Mouse (Mus musculus) C2C12 (cell line): ENCODE measurements around the gene Large1. TPM values are rescaled to one million over a fixed set of nuclear protein-coding genes. Genes with fewer than 3 reads are reported as not detected.
A peak's percentile ranks its signal among the peaks of the same experiment; 100 is the strongest.

Experiments
- H3K27me3 ChIP-seq: one replicate; pipeline ENCODE4 v1.6.1; 2011; ENCODE audit not compliant: control insufficient read depth, insufficient read depth, insufficient read length
- H3K36me3 ChIP-seq: one replicate; pipeline ENCODE4 v1.6.1; 2011; ENCODE audit not compliant: control insufficient read depth, insufficient read depth
- H3K4me3 ChIP-seq: one replicate; pipeline ENCODE4 v1.5.1; 2011; ENCODE audit warnings: mild to moderate bottlenecking, control low read depth; ENCODE audit not compliant: poor library complexity, insufficient read depth, severe bottlenecking
- H3K79me2 ChIP-seq: one replicate; pipeline ENCODE4 v1.6.1; 2011; ENCODE audit not compliant: control insufficient read depth, insufficient read depth
- H3K79me3 ChIP-seq: one replicate; pipeline ENCODE4 v1.6.1; 2011; ENCODE audit warnings: low read depth, control low read depth
- H3ac ChIP-seq: one replicate; pipeline ENCODE3; 2011; ENCODE audit warnings: low read depth; ENCODE audit not compliant: control insufficient read depth, insufficient read length
- CEBPB ChIP-seq: IDR thresholded peaks from one replicate; pipeline ENCODE4 v1.6.1; 2011; ENCODE audit warnings: low read depth, mild to moderate bottlenecking, control low read depth, moderate library complexity
- CTCF ChIP-seq: IDR thresholded peaks from one replicate; pipeline ENCODE4 v1.5.1; 2011; ENCODE audit not compliant: control insufficient read depth, insufficient read depth, insufficient read length
- FOSL1 ChIP-seq: IDR thresholded peaks from one replicate; pipeline ENCODE4 v1.8.0; 2011; ENCODE audit warnings: mild to moderate bottlenecking, low read length; ENCODE audit not compliant: poor library complexity, insufficient read depth, severe bottlenecking
- MAX ChIP-seq: IDR thresholded peaks from one replicate; pipeline ENCODE4 v1.6.1; 2011; ENCODE audit warnings: mild to moderate bottlenecking, control low read depth
- MYOD1 ChIP-seq: IDR thresholded peaks from one replicate; pipeline ENCODE4 v1.6.1; 2011; ENCODE audit warnings: low read depth; ENCODE audit not compliant: control insufficient read depth, insufficient read length
- MYOG ChIP-seq: IDR thresholded peaks from one replicate; pipeline ENCODE4 v1.6.1; 2011; ENCODE audit not compliant: control insufficient read depth, insufficient read length; ENCODE audit errors: extremely low read depth
- USF1 ChIP-seq: IDR thresholded peaks from one replicate; pipeline ENCODE4 v1.6.1; 2011; ENCODE audit warnings: low read depth, mild to moderate bottlenecking, control low read depth, moderate library complexity
- polyA plus RNA-seq: library from polyadenylated mRNA; unstranded; fragments of >200 nt; fragmentation: generic; extraction: Trizol; gene quantifications from one replicate; pipeline ENCODE4 v1.2.1, GENCODE M21; 2012; ENCODE audit warnings: missing spikeins

Large1 gene
- polyA plus RNA-seq, 1 experiment, result 9.5 TPM

DNA sequence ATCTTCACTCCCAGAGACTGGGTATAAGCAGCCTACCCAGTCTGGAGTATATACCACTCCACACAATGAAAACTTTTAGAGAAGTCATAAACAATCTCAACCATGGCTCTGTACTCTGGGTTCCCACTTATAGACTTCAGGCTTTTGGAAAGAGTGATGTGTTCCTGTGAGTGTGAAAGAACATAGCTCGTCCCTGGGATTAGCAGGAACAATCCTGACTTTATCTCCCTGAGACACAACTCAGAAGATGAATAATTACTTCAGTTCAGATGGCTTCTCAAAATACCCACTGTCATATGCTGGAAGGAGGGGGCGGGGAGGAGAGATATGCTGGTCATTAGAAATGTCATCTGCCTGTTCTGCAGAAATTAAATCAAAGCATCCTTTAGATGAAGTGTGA lies 192.4 kb downstream of the Large1 start:
- Histone ChIP-seq H3K79me2 (no peaks in the 10 kb centered on the region), H3K27me3 (no peaks in the 10 kb centered on the region), H3K4me3 (no peak overlapping the region), H3ac (no peak overlapping the region), H3K36me3 (no peaks in the 10 kb centered on the region), H3K79me3 (no peaks in the 10 kb centered on the region)
- TF ChIP-seq USF1 (no peak), CEBPB (no peak), MAX (no peak), CTCF (no peak), MYOG (no peak), FOSL1 (no peak), MYOD1 (no peak)

DNA sequence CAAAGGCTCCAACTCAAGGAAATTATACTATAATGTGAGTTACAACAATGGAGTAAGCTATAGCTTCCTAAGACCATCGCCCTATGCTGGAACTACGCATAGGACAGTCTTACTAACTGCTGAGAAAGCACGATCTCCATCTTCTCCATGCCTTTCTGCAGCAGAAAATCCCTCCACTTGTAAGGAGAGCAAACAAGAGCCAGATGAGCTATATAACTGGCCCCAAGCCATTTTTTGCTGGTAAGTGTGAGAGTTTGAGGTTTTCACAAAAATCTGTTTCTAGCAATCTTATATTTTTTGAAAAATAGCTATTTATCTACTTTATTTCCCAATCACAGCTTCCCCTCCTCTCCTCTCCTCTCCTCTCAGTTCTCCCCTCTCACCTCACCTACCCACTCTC lies 206.1 kb downstream of the Large1 start:
- no peak overlapping the region for H3ac ChIP-seq
- H3K27me3 ChIP-seq, result no peaks in the 10 kb centered on the region
- H3K36me3 ChIP-seq, result no peaks in the 10 kb centered on the region
- no peak for TF ChIP-seq CTCF
- H3K79me3 ChIP-seq, result no peaks in the 10 kb centered on the region
- H3K4me3 ChIP-seq, result no peak overlapping the region
- H3K79me2 ChIP-seq, result no peaks in the 10 kb centered on the region

DNA sequence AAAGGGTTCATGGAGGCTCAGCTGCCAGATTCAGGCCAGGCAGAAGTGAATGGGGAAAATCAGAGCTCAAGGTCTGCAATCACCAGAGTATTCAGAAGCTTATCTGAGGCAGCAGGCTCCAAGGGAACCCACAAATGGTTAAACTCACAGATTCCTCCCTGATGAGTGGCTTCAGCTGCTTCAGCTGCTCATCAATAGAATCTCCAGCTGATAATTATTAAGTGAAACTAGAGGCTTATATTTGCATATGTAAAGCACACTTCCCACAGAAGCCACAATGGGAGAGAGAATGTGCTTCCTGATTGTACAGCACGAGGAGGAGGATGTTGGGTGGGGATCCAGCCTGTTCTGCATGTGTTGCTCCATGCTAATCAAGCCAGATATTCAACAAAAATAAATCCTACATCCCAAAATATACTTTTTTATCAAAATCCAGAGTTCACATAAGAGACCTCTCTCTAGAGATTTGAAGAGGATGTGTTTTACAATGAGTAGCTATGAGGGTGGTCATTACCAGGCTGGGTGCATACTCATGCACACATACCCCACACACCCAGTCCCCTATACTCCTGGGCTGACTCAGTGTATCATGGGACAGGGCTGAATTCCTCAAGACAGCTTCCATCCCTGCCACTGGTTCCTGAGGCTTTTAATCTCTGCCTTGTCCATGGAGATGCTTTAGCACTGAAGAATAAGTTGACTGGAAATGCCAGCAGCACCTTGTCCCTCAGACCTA lies 210.5 kb downstream of the Large1 start:
- H3K79me2 ChIP-seq, result no peaks in the 10 kb centered on the region
- no peaks in the 10 kb centered on the region for H3K27me3 ChIP-seq
- H3K79me3 ChIP-seq, result no peaks in the 10 kb centered on the region
- H3K4me3 ChIP-seq, result no peak overlapping the region
- no peaks in the 10 kb centered on the region for H3K36me3 ChIP-seq
- TF ChIP-seq MYOD1 (no peak), CEBPB (no peak)
- no peak overlapping the region for H3ac ChIP-seq

DNA sequence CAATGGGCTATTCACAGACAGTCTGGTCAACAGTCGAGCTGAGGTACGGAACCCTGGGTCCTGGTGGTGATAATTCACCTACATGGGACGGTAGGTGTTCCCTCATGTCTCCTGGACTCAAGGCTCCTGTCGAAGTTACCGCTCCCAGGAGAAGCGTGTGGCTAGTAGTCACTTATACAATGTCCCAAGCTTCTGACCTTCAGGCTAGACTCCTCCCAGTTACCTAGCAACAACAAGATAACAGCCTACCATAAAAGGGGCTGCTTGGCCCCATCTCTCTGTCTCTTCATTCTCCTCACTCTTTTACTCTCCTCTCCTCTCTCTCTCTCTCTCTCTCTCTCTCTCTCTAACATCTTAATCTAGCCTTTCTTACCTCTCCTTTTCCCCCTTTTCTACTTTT lies 217.9 kb downstream of the Large1 start:
- H3K79me3 ChIP-seq, result no peaks in the 10 kb centered on the region
- H3K4me3 ChIP-seq, result no peak overlapping the region
- H3K79me2 ChIP-seq, result no peaks in the 10 kb centered on the region
- H3K27me3 ChIP-seq, result no peaks in the 10 kb centered on the region
- TF ChIP-seq CTCF, result no peak
- TF ChIP-seq FOSL1, result no peak
- TF ChIP-seq MYOG, result no peak
- no peak for TF ChIP-seq MYOD1
- TF ChIP-seq USF1, result no peak
- no peak for TF ChIP-seq CEBPB
- TF ChIP-seq MAX, result no peak
- no peak overlapping the region for H3ac ChIP-seq
- peaks cover 3% of the 10 kb centered on the region for H3K36me3 ChIP-seq

DNA sequence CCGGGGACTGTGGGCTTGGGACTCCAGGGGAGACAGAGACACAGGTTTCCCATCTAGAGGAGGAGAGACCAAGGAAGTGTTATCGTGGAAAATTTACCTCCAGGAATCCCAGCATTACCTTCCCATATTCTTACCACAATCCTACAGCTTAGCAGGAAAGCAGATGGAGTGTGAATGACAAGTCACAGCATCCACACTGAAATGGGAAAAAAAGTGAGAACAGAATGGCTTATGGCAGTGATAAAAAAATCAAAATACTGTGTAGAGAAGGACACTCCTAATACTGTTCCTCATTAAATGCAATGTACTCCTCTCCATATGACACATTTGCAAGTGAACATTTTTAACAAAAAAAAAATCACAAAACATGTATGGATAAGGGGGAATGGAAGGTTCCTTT lies 221.3 kb downstream of the Large1 start:
- TF ChIP-seq FOSL1 (no peak), MAX (no peak), MYOG (no peak), CEBPB (no peak), MYOD1 (no peak), CTCF (no peak), USF1 (no peak)
- H3K27me3 ChIP-seq, result no peaks in the 10 kb centered on the region

DNA sequence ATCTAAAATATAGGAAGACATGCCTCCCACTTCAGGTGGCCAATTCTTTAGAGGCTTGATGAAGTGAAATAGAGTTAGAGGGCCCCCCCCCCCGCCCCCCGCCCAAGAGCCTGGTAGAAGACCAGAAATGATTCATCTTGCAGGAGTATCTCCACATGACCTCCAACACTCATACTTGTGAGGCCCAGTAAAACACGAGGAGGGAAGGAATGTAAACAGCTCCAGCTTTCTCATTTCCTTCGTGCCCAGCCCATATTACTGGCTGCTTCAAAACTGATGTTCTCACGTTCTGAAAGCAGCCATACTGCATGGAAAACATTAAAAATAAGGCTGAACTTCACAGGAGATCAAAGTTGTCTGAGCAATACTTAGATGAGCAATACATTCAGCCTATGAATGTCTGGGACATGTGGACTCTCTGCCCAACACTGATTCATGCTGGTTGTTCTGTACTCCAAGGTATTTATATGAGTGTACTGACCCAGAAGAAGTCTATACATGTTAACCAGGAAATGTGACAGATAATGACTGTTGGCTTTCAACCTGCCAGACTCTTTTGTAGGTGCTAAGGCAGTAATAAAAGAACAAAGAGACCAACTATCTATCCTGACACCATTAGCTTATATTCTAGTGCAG lies 229.4 kb downstream of the Large1 start:
- no peaks in the 10 kb centered on the region for H3K27me3 ChIP-seq
- H3K36me3 ChIP-seq, result no peaks in the 10 kb centered on the region
- TF ChIP-seq USF1 (peak; percentile 15), MYOG (no peak)
- H3K4me3 ChIP-seq, result no peak overlapping the region
- no peaks in the 10 kb centered on the region for H3K79me2 ChIP-seq
- no peaks in the 10 kb centered on the region for H3K79me3 ChIP-seq
- H3ac ChIP-seq, result no peak overlapping the region

More for the DNA sequence above, 221.3 kb downstream of the Large1 start:
- H3ac ChIP-seq, result no peak overlapping the region
- no peaks in the 10 kb centered on the region for H3K79me3 ChIP-seq
- peaks cover 3% of the 10 kb centered on the region for H3K36me3 ChIP-seq
- H3K79me2 ChIP-seq, result no peaks in the 10 kb centered on the region
- H3K4me3 ChIP-seq, result no peak overlapping the region
